Mouse (Mus musculus): ENCODE measurements around the gene Wnk4. TPM values are rescaled to one million over a fixed set of nuclear protein-coding genes. Genes with fewer than 3 reads are reported as not detected.
"Not testable (repeated sequence)": the region's sequence is repeated elsewhere in the genome, so short reads cannot be mapped to it uniquely, and the experiment has no call there.

Wnk4 gene
- total RNA-seq, 2 experiments from 2014 or later, result 0.89 to 1.0 TPM

DNA sequence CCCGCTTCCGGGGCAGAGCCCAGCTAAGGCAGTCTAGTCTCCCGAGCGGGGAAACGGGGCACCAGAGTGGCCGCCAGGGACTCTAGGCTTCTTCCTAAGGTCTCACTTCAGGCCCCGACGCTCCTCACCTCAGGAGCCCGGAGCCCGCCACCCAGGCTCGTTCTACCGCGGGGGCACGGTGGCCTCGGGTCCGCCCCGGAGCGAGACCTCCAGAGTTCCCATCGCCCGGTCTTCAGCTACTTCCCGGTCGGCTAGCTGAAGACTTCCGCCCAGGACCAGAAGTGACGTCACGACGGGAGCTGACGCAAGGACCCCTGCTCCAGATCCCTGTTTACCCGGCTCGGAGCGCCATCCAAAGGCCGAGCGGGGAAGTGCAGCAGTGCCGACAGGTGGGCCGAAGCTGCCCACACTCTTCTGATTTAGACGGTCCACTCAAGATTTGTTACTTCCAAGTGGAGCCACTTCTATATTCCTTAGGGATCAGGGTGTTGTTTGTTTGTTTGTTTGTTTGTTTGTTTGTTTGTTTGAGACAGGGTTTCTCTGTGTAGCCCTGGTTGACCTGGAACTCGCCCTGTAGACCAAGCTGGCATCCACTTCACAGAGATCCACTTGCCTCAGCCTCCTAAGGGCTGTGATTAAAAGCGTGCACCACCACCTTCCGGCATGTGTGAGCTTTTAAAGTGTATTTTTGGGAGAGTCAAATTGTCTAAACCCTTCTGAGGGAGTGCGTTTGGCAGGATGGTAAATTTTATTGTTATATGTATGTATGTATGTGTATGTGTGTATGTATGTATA is 41.8 kb downstream of the Wnk4 start, which contains the start of gene Becn1:
Gene Becn1, minus strand, starts transcription at position 283 of the 795 bp plus-strand sequence.
- intact Hi-C loops (cut with DNase I; ENCODE audit: low total_unique reads), result no loop called here
- DNase-seq, result peak; percentile 97

DNA sequence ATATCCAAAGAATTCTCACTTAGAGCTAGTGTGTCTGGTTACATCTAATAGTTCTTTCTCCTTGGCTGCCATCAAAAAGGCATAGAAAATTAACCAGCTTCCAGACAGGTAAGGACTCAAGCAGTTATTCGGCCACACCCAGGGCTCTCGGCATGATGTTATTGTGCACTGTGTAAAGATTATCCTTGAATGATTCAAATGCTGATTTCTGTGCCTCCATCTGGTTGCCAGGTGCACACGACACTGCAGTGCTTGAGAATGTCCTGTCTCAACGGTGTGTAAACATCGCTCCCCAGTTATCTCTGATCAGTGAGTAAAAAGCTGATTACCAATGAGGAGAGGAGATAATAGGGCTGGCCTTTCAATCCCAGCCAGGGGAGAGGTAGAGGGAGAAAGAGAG is 47.4 kb downstream of the Wnk4 start:
- intact Hi-C loops (cut with DNase I; ENCODE audit: low total_unique reads), result no loop called here
- no peak for DNase-seq

DNA sequence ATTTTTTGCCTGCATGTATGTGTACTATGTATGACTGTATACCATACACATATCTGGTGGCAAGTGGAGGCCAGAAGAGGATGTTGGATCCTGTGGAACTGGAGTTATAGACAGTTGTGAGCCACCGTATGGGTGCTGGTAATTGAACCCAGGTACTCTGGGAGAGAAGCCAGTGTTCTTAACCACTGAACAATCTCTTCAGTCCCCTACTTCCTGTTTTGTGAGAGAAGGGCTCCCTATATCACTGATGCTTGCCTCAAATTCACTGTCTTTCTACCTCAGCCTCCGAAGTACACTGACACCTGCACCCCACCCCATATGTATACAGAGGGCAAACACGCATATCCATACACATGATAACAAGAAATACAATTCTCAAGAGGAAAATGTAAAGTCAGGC is 50.7 kb downstream of the Wnk4 start:
- DNase-seq, result no peak
- intact Hi-C loops (cut with DNase I; ENCODE audit: low total_unique reads), result no loop called here

DNA sequence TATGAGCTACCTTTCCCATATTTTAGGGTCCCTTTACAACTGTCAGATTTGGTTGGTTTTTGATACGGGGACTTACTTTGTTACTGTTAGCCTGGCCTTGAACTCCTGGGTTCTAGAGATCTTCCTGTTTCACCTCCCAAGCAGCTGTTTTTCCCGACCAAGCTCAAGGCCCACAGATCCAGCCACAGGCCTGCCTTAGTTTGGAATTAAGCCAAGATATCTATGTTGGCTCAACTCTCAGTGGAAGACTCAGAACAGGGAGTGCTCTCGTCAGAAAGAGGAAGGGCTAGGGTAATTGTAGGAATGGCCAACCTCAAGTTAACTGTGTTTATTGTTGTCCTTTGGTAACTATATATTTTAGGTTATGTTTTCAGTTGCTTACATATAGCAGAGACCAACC is 51.8 kb downstream of the Wnk4 start:
- intact Hi-C loops (cut with DNase I; ENCODE audit: low total_unique reads), result no loop called here
- DNase-seq, result no peak

DNA sequence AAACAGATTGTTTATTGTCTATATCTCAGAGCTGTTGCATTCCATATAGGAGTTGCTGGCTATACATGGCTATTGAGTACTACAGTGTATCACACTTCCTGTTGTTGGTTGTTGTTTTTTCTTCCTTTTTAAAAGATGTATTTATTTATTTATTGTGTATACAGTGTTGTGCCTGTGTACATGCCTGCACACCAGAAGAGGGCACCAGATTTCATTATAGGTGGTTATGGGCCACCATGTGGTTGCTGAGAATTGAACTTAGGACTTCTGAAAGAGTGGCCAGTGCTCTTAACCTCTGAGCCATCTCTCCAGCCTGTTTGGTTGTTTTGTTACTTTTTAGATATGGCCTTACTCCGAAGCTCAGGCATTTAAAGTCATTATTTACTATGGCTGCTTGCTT is 54.2 kb downstream of the Wnk4 start:
- DNase-seq, result no peak
- intact Hi-C loops (cut with DNase I; ENCODE audit: low total_unique reads), result no loop called here

DNA sequence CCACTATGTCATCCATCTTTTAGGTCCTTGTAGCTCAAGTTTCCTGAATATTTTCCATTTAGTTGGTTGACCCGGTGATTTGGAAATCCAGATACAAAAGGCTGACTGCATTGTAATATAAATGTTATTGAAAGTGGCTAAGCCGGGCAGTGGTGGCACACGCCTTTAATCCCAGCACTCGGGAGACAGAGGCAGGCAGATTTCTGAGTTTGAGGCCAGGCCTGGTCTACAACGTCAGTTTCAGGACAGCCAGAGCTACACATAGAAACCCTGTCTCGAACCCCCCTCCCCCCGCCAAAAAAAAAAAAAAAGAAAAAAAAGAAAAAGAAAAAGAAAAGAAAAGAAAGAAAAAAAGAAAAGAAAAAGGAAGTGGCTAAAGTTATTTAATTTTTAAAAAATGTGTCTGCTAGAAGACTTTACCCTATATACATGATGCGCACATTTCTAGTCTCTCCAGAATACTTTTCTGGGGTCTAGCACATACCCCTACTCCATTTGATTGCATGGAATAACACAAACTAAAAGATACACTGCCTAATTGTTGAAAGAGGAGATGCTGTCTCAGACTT is 54.8 kb downstream of the Wnk4 start:
- intact Hi-C loops (cut with DNase I; ENCODE audit: low total_unique reads), result no loop called here
- DNase-seq, result no peak

DNA sequence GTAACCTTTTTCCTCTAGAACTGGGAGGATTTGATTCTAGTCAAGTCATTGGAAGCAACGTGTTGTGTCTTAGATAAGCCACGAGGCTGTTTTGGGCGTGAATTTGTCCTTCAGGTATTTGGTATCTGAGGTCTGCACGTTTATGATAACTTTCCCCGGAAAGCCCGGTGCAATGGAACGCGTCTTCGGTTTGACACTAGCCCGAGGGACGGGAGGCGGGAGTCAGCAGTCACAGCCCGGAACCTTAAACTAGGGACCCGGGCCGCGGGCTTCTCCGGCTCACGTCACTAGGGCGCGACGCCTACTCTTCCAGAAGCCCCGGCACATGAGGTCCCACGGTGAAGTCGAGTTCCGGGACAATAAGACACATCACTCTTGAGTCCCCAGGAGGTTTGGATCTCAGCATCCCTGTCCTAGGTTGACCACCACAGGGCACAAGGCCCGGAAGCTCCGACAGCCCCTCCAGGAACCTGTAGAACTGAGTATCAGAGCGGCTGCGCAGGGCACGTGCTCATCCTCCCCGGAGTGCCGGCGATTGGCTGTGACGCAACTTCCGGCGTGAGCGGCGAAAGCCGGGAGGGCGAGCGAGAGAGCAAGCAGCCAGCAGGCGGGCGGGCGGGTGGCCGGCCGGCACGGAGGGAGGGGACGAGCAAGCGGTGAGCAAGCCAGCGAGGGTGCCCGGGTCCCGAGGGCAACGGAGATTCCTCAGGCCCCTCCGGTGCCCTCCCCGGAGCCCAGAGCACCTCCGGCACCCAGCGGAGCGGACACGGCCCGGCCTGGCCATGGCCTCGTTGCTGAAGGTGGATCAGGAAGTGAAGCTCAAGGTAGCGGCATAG is 55.5 kb downstream of the Wnk4 start, which contains the start of gene Psme3:
Gene Psme3, plus strand, starts transcription at position 549 of the 836 bp plus-strand sequence.
- intact Hi-C loops (cut with DNase I; ENCODE audit: low total_unique reads), result no loop called here
- DNase-seq, result peak; percentile 94

DNA sequence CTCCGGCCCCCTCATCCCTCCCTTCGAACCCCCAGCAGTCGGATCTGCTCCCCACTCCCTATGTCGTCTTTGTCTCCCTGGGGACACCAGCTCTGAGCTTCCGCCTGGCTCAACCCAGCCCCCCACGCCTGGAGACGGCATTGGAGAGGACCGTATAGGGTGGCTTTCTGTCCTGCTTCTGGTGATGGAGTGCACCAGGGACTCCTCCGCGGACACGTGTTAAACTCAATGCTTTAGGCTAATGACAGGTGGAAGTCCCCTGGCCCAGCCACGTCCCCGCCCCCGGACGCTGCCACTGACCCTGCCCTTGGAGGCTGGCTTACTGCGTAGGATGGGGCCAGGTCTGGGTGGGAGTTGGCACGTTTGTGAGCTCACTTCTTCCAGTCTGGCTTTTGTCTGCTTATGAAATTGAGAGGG is 56.1 kb downstream of the Wnk4 start:
- intact Hi-C loops (cut with DNase I; ENCODE audit: low total_unique reads), result no loop called here
- DNase-seq, result no peak

DNA sequence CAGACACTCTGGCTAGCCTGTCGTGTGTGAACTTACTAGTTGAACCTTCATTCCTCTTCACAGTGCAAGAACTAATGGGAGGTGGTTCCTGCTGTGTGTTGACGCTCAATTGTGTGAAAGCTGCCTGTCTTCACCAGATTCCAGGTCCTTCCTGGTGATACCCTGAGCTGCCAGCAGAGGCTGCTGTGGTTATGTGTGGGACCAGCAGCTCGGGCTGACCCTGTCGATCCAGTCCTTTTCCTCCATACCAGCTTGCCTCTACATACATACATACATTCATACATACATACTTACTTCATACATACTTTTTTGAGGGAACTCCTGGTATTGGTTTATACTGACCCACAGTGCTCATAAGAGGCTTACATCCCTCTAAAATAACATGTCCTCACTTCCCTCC is 63.2 kb downstream of the Wnk4 start:
- DNase-seq, result peak; percentile 67

DNA sequence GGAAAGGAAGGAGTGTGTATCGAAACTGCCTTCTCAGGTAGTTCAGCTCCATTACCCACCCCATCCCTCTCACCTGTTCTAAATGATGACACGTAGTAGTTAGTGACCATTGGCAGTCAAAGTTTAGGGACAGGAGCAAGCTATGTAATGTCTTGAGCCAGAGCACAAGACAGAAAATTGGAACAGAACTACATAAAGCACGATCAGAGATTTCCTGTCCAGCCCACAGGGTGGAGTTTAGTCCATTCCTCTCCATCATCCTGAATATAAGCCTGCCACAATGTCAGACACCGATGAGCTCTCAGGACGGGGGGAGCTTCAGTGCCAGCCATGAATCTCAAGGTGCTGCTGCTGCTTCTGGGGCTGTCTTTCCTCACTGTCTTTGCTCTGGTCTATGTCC is 64.4 kb downstream of the Wnk4 start, which contains the start of gene Aoc2:
Gene Aoc2, plus strand, starts transcription at position 301 of the 400 bp plus-strand sequence.
- no peak for DNase-seq
- intact Hi-C loops (cut with DNase I; ENCODE audit: low total_unique reads), result no loop called here

More for the DNA sequence above, 63.2 kb downstream of the Wnk4 start:
- intact Hi-C loops (cut with DNase I; ENCODE audit: low total_unique reads), result loop anchor here (2.0 kb wide), 1 partner anchor 71 kb away; no protein-coding TSS in a partner anchor

DNA sequence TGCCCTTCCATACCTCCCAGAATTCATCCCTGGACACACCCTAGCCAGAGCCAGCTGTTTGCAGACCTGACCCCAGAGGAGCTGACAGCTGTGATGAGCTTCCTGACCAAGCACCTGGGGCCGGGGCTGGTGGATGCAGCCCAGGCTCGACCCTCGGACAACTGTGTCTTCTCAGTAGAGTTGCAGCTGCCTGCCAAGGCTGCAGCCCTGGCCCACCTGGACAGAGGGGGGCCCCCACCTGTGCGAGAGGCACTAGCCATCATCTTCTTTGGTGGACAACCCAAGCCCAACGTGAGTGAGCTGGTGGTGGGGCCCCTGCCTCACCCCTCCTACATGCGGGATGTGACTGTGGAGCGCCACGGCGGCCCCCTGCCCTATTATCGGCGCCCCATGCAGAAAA is 64.8 kb downstream of the Wnk4 start:
- DNase-seq; intact Hi-C loops (cut with DNase I; ENCODE audit: low total_unique reads): not testable (repeated sequence)

DNA sequence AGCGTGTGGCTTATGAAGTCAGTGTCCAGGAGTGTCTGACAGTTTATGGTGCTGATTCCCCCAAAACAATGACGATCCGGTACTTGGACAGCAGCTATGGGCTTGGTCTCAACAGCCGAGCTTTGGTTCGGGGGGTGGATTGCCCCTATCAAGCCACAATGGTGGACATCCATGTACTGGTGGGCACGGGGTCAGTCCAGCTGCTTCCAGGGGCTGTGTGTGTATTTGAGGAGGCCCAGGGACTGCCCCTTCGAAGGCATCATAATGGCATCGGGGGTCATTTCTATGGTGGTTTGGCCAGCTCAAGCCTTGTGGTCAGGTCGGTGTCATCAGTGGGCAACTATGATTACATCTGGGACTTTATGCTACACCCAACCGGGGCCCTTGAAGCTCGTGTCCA is 65.8 kb downstream of the Wnk4 start:
- no peak for DNase-seq
- intact Hi-C loops (cut with DNase I; ENCODE audit: low total_unique reads), result no loop called here

Other genes starting within 250 kb of the Wnk4 start
- 1 to 10 TPM; 6.2 to 7.4 TPM for gene Naglu, start 190.6 kb upstream of the Wnk4 start, total RNA-seq (2021)
- gene Hsd17b1, start 182.2 kb upstream of the Wnk4 start, total RNA-seq (2021), result under 1 TPM in 1 of 2 experiments, not detected in 1; 0.29 TPM
- gene Coasy, start 178.0 kb upstream of the Wnk4 start, total RNA-seq (2021), result 1 to 10 TPM; 8.1 to 9.5 TPM
- gene Mlx, start 173.3 kb upstream of the Wnk4 start, total RNA-seq (2021), result 10 to 100 TPM; 10.8 to 12.4 TPM
- gene Psmc3ip, start 165.1 kb upstream of the Wnk4 start, total RNA-seq (2021), result 1 to 10 TPM; 1.1 to 1.5 TPM
- gene Retreg3, start 140.7 kb upstream of the Wnk4 start, total RNA-seq (2021), result 10 to 100 TPM; 33.3 to 34.9 TPM
- gene Tubg1, start 140.6 kb upstream of the Wnk4 start, total RNA-seq (2021), result 10 to 100 TPM; 26.3 to 31.2 TPM
- 1 to 10 TPM; 3.1 to 4.6 TPM for gene Tubg2, start 104.7 kb upstream of the Wnk4 start, total RNA-seq (2021)
- gene Cntnap1, start 90.0 kb upstream of the Wnk4 start, total RNA-seq (2021), result 1 to 10 TPM; 1.8 to 2.4 TPM
- gene Plekhh3, start 89.2 kb upstream of the Wnk4 start, total RNA-seq (2021), result 10 to 100 TPM; 22.0 to 26.9 TPM
- gene Ccr10, start 85.1 kb upstream of the Wnk4 start, total RNA-seq (2021), result under 1 TPM in 1 of 2 experiments, not detected in 1; 0.12 TPM
- gene Ezh1, start 34.1 kb upstream of the Wnk4 start, total RNA-seq (2021), result 10 to 100 TPM; 13.5 to 18.1 TPM
- gene Ramp2, start 14.5 kb upstream of the Wnk4 start, total RNA-seq (2021), result 10 to 100 TPM; 69.8 to 97.1 TPM
- gene Vps25, start 6.9 kb upstream of the Wnk4 start, total RNA-seq (2021), result 10 to 100 TPM; 38.1 to 39.0 TPM
- gene Cntd1, start 18.4 kb downstream of the Wnk4 start, total RNA-seq (2021), result under 1 TPM; 0.13 to 0.21 TPM
- 10 to 100 TPM; 70.0 to 73.4 TPM for gene Coa3, start 18.5 kb downstream of the Wnk4 start, total RNA-seq (2021)
- 10 to 100 TPM; 70.7 to 72.9 TPM for gene Becn1, start 41.7 kb downstream of the Wnk4 start, total RNA-seq (2021)
- 10 to 100 TPM; 60.9 to 61.2 TPM for gene Psme3, start 55.6 kb downstream of the Wnk4 start, total RNA-seq (2021)
- gene Aoc2, start 64.5 kb downstream of the Wnk4 start, total RNA-seq (2021), result 1 to 10 TPM; 1.2 to 1.3 TPM
- gene Aoc3, start 70.0 kb downstream of the Wnk4 start, total RNA-seq (2021), result 10 to 100 TPM; 20.7 to 21.7 TPM
- not detected for gene G6pc, start 107.0 kb downstream of the Wnk4 start, total RNA-seq (2021)
- 10 to 100 TPM; 16.4 to 17.4 TPM for gene Aarsd1, start 157.0 kb downstream of the Wnk4 start, total RNA-seq (2021)
- gene Gm27029, start 164.2 kb downstream of the Wnk4 start, total RNA-seq (2021), result 1 to 10 TPM; 3.2 to 4.1 TPM
- gene Rundc1, start 164.5 kb downstream of the Wnk4 start, total RNA-seq (2021), result 1 to 10 TPM; 6.4 to 7.2 TPM
- 100 to 1,000 TPM; 101 to 102 TPM for gene Ptges3l, start 164.8 kb downstream of the Wnk4 start, total RNA-seq (2021)
- 10 to 100 TPM; 50.3 to 61.5 TPM for gene Rpl27, start 181.7 kb downstream of the Wnk4 start, total RNA-seq (2021)
- 1 to 10 TPM; 7.0 to 7.2 TPM for gene Ifi35, start 187.8 kb downstream of the Wnk4 start, total RNA-seq (2021)
- gene Rnd2, start 204.4 kb downstream of the Wnk4 start, total RNA-seq (2021), result 1 to 10 TPM; 4.0 to 4.8 TPM
- gene Vat1, start 205.7 kb downstream of the Wnk4 start, total RNA-seq (2021), result 10 to 100 TPM; 27.1 to 33.6 TPM